Mouse (Mus musculus): Measurements from ENCODE around the gene Drosha.
A peak's percentile ranks its signal among the peaks of the same experiment; 100 is the strongest.

- no peak for TF ChIP-seq POLR2A (IDR thresholded peaks at IDR 0.05; ENCODE audit: extremely low read depth, insufficient read depth, low read length)
- TF ChIP-seq CTCF (IDR thresholded peaks at IDR 0.05; ENCODE audit: extremely low read depth, insufficient read depth, low read length), result peak; percentile 17; the same call in 1 of the 2 replicates
Observed at GRCm38 (mm10) chr15:12878581-12878980, 54.0 kb downstream of the Drosha start.

All from cortical plate, adult 2 months (tissue).